ENCODE assay signal across 13 mouse cellular contexts in genomic region chr10:86389913-86390312, GRCm38 (mm10).
DNase-seq lines count a peak whose midpoint lies in the region; ATAC-seq and TF ChIP-seq lines count a peak whose summit lies in the region.
"Had no signal": no experiment of that assay in that cellular context is flagged by ENCODE, and none has a peak within 500 bp of the region (broad histone marks: within the 10 kb centered on the region; RNA-seq: fewer than 3 reads in every experiment).

No protein-coding gene starts in this region.

- no peaks in the 10 kb centered on the region for H3K36me3 ChIP-seq in hindbrain, embryonic 12.5 days
- H3K36me3 ChIP-seq in hindbrain, embryonic 10.5 days, result no peaks in the 10 kb centered on the region
- no peaks in the 10 kb centered on the region for H3K36me3 ChIP-seq in forebrain, embryonic 14.5 days (ENCODE audit: control insufficient read depth, insufficient read depth, low read length)
- H3K36me3 ChIP-seq in midbrain, embryonic 11.5 days (ENCODE audit: control insufficient read depth, insufficient read depth, low read length), result no peaks in the 10 kb centered on the region
- H3K36me3 ChIP-seq: embryonic facial prominence, embryonic 15.5 days; limb, embryonic 15.5 days had no signal

- no peak overlapping the region for H3K9ac ChIP-seq in hindbrain, embryonic 12.5 days
- H3K9ac ChIP-seq in forebrain, embryonic 14.5 days (ENCODE audit: low read length), result no peak overlapping the region
- no peak overlapping the region for H3K9ac ChIP-seq in midbrain, embryonic 11.5 days (ENCODE audit: low read length)
- H3K9ac ChIP-seq: embryonic facial prominence, embryonic 15.5 days; limb, embryonic 15.5 days had no signal

- H3K27me3 ChIP-seq in hindbrain, embryonic 12.5 days, result no peaks in the 10 kb centered on the region
- no peaks in the 10 kb centered on the region for H3K27me3 ChIP-seq in hindbrain, embryonic 10.5 days (ENCODE audit: insufficient read depth, poor library complexity, severe bottlenecking)
- no peaks in the 10 kb centered on the region for H3K27me3 ChIP-seq in Patski
- H3K27me3 ChIP-seq in forebrain, embryonic 14.5 days (replicated peaks; ENCODE audit: control insufficient read depth, insufficient read depth, low read length), result no peaks in the 10 kb centered on the region
- no peaks in the 10 kb centered on the region for H3K27me3 ChIP-seq in midbrain, embryonic 11.5 days (ENCODE audit: control insufficient read depth, insufficient read depth, low read length)
- H3K27me3 ChIP-seq: embryonic facial prominence, embryonic 15.5 days; limb, embryonic 15.5 days had no signal

- H3K4me3 ChIP-seq in hindbrain, embryonic 12.5 days, result no peak overlapping the region
- no peak overlapping the region for H3K4me3 ChIP-seq in hindbrain, embryonic 10.5 days
- H3K4me3 ChIP-seq in forebrain, embryonic 14.5 days (ENCODE audit: low read depth, low read length), result no peak overlapping the region
- no peak overlapping the region for H3K4me3 ChIP-seq in midbrain, embryonic 11.5 days (ENCODE audit: low read depth, low read length)
- H3K4me3 ChIP-seq: embryonic facial prominence, embryonic 15.5 days; limb, embryonic 15.5 days; megakaryocyte, embryonic 14.5 days had no signal

- no peak for TF ChIP-seq CTCF in Patski (IDR thresholded peaks at IDR 0.05)

- no peak for DNase-seq in hindbrain, embryonic 10.5 days (ENCODE audit: low spot score)
- peak; percentile 15 for DNase-seq in Patski (ENCODE audit: low read depth, low spot score)
- peak; percentile 69 for DNase-seq in forebrain, embryonic 14.5 days (ENCODE audit: low spot score)
- DNase-seq in midbrain, embryonic 11.5 days (ENCODE audit: low spot score, missing footprints), result no peak
- DNase-seq in thymus, postnatal 0 days (ENCODE audit: low spot score), result no peak
- no peak for DNase-seq in spleen, adult 12 weeks (ENCODE audit: low spot score)
- DNase-seq: cerebellum, adult 2 months; kidney, adult 11 months had no signal

- H3K27ac ChIP-seq in hindbrain, embryonic 12.5 days, result no peak overlapping the region
- H3K27ac ChIP-seq in hindbrain, embryonic 10.5 days, result no peak overlapping the region
- H3K27ac ChIP-seq in forebrain, embryonic 14.5 days (ENCODE audit: low read depth, low read length), result peak overlapping the region; percentile 2; the same call in 1 of the 2 replicates
- no peak overlapping the region for H3K27ac ChIP-seq in midbrain, embryonic 11.5 days (ENCODE audit: low read depth, low read length)
- H3K27ac ChIP-seq: embryonic facial prominence, embryonic 15.5 days; limb, embryonic 15.5 days had no signal

- 0 out of 2 replicates have a peak, but pooled peaks have one; percentile 35 for ATAC-seq in hindbrain, embryonic 12.5 days (ENCODE audit: low FRiP score)
- ATAC-seq in Patski, result peak; percentile 87
- ATAC-seq in forebrain, embryonic 14.5 days, result peak; percentile 74
- peak; percentile 44; the same call in 1 of the 2 replicates for ATAC-seq in midbrain, embryonic 11.5 days (ENCODE audit: low FRiP score)
- ATAC-seq in inflammation-experienced regulatory T-cells, adult 6 months, result no peak

- peaks cover 16% of the 10 kb centered on the region for H3K4me1 ChIP-seq in hindbrain, embryonic 12.5 days
- H3K4me1 ChIP-seq in hindbrain, embryonic 10.5 days (replicated peaks), result peaks cover 23% of the 10 kb centered on the region
- H3K4me1 ChIP-seq in forebrain, embryonic 14.5 days (ENCODE audit: control insufficient read depth, insufficient read depth, low read length), result peaks cover 20% of the 10 kb centered on the region
- H3K4me1 ChIP-seq in midbrain, embryonic 11.5 days (ENCODE audit: control insufficient read depth, insufficient read depth, low read length), result peaks cover 3% of the 10 kb centered on the region; the same call in 1 of the 2 replicates
- H3K4me1 ChIP-seq: megakaryocyte, embryonic 14.5 days had no signal

- no peaks in the 10 kb centered on the region; the same call in 1 of the 2 replicates for H3K9me3 ChIP-seq in hindbrain, embryonic 12.5 days (replicated peaks)
- 0 out of 2 replicates have a peak, but pooled peaks cover 5% of the 10 kb centered on the region for H3K9me3 ChIP-seq in hindbrain, embryonic 10.5 days
- no peaks in the 10 kb centered on the region for H3K9me3 ChIP-seq in forebrain, embryonic 14.5 days (replicated peaks; ENCODE audit: control insufficient read depth, low read length)
- no peaks in the 10 kb centered on the region; the same call in 1 of the 2 replicates for H3K9me3 ChIP-seq in midbrain, embryonic 11.5 days (ENCODE audit: control insufficient read depth, low read length)
- H3K9me3 ChIP-seq: embryonic facial prominence, embryonic 15.5 days had no signal

- CTCF ChIA-PET in Patski (lab: Charles Lee), result interaction anchor here (0.7 kb wide), 1 partner anchor 36 kb away, joined by 3 read pairs; no protein-coding TSS in a partner anchor

- H3K4me2 ChIP-seq in hindbrain, embryonic 12.5 days (replicated peaks), result no peak overlapping the region
- H3K4me2 ChIP-seq in forebrain, embryonic 14.5 days (ENCODE audit: low read length), result no peak overlapping the region
- H3K4me2 ChIP-seq in midbrain, embryonic 11.5 days, result no peak overlapping the region
- H3K4me2 ChIP-seq: embryonic facial prominence, embryonic 15.5 days; limb, embryonic 15.5 days had no signal

- in situ Hi-C loops in Patski (cut with MboI; ENCODE audit: low pct_unique_long_range_greater_than_20kb), result no loop called here

- 41% methylated on average over 2 of the region's 2 CpGs for WGBS in hindbrain, embryonic 12.5 days
- 66% methylated on average over 2 of the region's 2 CpGs for WGBS in hindbrain, embryonic 10.5 days
- WGBS in forebrain, embryonic 14.5 days, result 6% methylated on average over 2 of the region's 2 CpGs
- 42% methylated on average over 2 of the region's 2 CpGs for WGBS in midbrain, embryonic 11.5 days

- POLR2A ChIA-PET in Patski (lab: Charles Lee), result no interaction called here

Comparison
In these comparisons a context has a peak if more than half of its experiments do, and no peak if none do; other contexts are left out.
1. DNase-seq: peak in Patski (single experiment) and forebrain, embryonic 14.5 days (single experiment); none in hindbrain, embryonic 10.5 days (single experiment), midbrain, embryonic 11.5 days (single experiment), thymus, postnatal 0 days (single experiment) and spleen, adult 12 weeks (single experiment).